Mouse (Mus musculus): ENCODE measurements around the gene Rorc. TPM values are rescaled to one million over a fixed set of nuclear protein-coding genes. Genes with fewer than 3 reads are reported as not detected.

Rorc gene
- polyA plus RNA-seq (2012): not detected in 2 replicates

DNA sequence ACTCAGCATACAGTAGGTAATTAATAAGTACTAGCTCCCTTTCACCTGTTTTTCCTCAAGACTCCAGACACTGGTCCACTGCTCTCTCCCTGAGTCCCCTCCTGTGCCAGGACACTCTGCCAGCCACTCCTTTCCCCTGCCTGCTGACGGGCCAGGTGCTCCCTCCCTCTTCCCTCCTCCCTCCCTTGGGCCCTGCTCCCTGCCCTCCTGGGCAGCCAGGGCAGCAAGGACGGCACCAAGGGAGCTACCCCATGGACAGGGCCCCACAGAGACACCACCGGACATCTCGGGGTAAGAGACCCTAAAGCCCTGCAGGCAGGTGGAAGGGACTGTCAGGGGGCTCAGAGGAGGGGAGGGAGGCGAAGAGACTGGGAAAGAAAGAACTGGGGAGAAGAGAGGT lies at the start of gene Rorc:
TSS of gene Rorc (plus strand) at position 154 of the 400 bp plus-strand sequence.
- TF ChIP-seq TAL1 (IDR thresholded peaks at IDR 0.05; ENCODE audit: low read length): no peak
- H3K36me3 ChIP-seq (ENCODE audit: control insufficient read depth): no peaks in the 10 kb centered on the region
- H3K27me3 ChIP-seq (ENCODE audit: control insufficient read depth): peaks cover 4% of the 10 kb centered on the region
- H3K4me3 ChIP-seq (replicated peaks): peak within 1 kb of the TSS; percentile 14
- no peaks in the 10 kb centered on the region; the same call in 1 of the 2 replicates for H3K4me1 ChIP-seq (ENCODE audit: control insufficient read depth)
- H3K9me3 ChIP-seq (ENCODE audit: control insufficient read depth, low read length): no peaks in the 10 kb centered on the region

DNA sequence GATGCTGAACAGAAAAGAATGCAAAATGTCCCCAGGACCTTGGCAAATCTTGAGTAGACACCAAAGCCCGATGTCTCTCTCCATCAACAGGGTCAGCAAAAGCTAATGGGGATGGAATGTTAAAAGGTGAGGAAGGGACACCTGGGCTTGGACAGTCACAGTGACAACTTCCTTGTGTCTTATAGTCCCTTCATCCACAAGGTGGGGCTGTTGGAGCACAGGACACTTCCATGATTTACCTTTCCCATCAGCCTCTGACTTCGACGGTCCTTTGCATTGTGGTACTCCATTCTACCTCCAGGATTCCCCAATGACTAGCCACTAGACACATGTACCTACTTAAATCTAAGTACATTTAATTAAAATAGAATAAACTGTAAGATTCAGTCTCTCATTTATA lies 43.9 kb upstream of the Rorc start:
- Histone ChIP-seq H3K36me3 (ENCODE audit: control insufficient read depth) (no peaks in the 10 kb centered on the region), H3K4me3 (replicated peaks) (no peak overlapping the region), H3K4me1 (ENCODE audit: control insufficient read depth) (no peaks in the 10 kb centered on the region), H3K9me3 (ENCODE audit: control insufficient read depth, low read length) (no peaks in the 10 kb centered on the region), H3K27me3 (ENCODE audit: control insufficient read depth) (no peaks in the 10 kb centered on the region)
- no peak for TF ChIP-seq GATA1 (IDR thresholded peaks at IDR 0.05; ENCODE audit: low read length)
- TF ChIP-seq TAL1 (IDR thresholded peaks at IDR 0.05; ENCODE audit: low read length): no peak

DNA sequence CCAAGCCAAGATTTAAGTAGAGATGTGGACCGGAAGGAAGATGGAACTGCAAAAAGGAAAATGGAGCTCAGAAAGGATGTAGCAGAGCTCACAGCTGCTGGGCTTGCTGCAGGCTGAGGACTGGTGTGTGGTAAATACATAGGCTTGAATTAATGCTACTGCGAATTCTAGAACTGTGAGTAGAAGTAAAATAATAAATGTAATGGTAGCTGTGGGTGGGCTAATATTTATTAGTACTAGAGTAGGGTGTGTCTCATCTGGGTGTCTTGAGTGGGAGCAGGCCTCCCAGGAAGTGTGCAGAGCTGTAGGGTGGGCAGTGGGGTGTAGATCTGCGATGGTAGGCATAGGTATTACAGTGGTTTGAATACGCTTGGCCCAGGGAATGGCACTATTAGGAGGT lies 38.2 kb upstream of the Rorc start:
- Histone ChIP-seq H3K36me3 (ENCODE audit: control insufficient read depth) (no peaks in the 10 kb centered on the region), H3K4me3 (replicated peaks) (no peak overlapping the region), H3K27me3 (ENCODE audit: control insufficient read depth) (no peaks in the 10 kb centered on the region), H3K4me1 (ENCODE audit: control insufficient read depth) (no peaks in the 10 kb centered on the region), H3K9me3 (ENCODE audit: control insufficient read depth, low read length) (no peaks in the 10 kb centered on the region)
- TF ChIP-seq GATA1 (IDR thresholded peaks at IDR 0.05; ENCODE audit: low read length) (no peak), TAL1 (IDR thresholded peaks at IDR 0.05; ENCODE audit: low read length) (no peak)

DNA sequence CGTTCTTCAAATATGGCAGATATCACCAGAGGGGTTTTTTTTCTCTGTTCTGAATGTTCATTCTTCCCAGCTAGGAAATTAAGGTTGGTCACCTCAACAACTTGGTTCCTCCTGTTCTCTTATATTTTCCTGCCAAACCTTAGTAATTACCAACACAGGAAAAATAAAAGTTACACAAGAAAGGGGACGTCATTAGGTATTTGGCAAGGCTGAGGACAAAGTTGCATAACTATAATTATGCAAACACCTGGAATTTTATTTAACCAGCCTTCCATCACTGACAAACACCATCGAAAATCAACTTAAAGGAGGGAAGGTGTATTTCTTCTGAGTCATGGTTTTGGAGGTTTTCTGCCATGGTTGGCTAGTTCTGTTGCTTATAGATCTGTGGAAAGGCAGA lies 34.1 kb upstream of the Rorc start:
- TF ChIP-seq TAL1 (IDR thresholded peaks at IDR 0.05; ENCODE audit: low read length) (no peak), GATA1 (IDR thresholded peaks at IDR 0.05; ENCODE audit: low read length) (no peak)
- Histone ChIP-seq H3K9me3 (ENCODE audit: control insufficient read depth, low read length) (no peaks in the 10 kb centered on the region), H3K4me3 (replicated peaks) (no peak overlapping the region), H3K4me1 (ENCODE audit: control insufficient read depth) (no peaks in the 10 kb centered on the region), H3K27me3 (ENCODE audit: control insufficient read depth) (no peaks in the 10 kb centered on the region), H3K36me3 (ENCODE audit: control insufficient read depth) (no peaks in the 10 kb centered on the region)

DNA sequence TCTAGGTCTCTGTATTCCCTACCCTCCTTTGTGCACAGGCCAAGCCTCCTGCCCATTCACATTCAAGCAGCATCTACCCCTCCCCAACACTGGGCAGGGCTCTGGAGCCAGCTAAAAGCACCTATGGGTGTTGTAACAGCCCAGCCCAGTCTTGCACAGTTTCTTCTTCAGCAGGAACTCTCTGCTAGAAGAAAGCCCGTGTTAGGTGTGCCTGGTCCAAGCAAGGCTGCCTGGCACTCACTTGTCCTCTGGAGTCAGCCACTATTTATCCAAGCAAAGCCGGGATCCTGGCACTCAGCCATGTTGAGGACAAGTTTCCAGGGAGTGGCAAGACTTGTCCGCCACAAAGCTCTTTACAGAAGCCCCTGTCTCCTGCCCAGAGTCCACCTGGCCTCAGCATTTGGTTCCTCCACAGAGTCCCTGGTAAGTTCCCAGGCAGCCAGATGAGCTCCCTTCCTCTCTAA lies 30.6 kb upstream of the Rorc start, which contains the start of gene Them5:
TSS of gene Them5 (plus strand) at position 141 of the 464 bp plus-strand sequence.
- TF ChIP-seq GATA1 (IDR thresholded peaks at IDR 0.05; ENCODE audit: low read length): no peak
- no peak for TF ChIP-seq TAL1 (IDR thresholded peaks at IDR 0.05; ENCODE audit: low read length)
- Histone ChIP-seq H3K4me1 (ENCODE audit: control insufficient read depth) (no peaks in the 10 kb centered on the region), H3K9me3 (ENCODE audit: control insufficient read depth, low read length) (no peaks in the 10 kb centered on the region), H3K27me3 (ENCODE audit: control insufficient read depth) (no peaks in the 10 kb centered on the region), H3K36me3 (ENCODE audit: control insufficient read depth) (no peaks in the 10 kb centered on the region), H3K4me3 (replicated peaks) (no peak within 1 kb of the TSS)

DNA sequence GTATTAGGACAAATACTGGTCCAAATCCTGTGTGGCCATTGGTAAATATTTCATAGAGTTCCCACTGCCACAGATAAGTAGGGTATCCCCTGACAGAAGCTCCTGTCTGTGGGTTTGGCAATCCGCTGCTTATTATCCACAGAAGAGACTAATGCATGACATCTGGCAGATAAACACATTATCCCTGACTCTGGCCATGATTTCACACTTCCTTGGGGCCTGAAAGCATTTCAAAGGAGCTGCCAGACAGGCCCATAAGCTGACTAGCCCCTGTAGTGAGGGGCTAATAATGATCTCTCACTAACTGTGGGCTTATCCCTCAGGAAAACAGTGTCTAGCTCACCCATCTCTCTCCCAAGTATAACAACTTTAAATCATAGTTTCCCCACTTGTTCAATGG lies 30.0 kb upstream of the Rorc start:
- Histone ChIP-seq H3K4me1 (ENCODE audit: control insufficient read depth) (no peaks in the 10 kb centered on the region), H3K36me3 (ENCODE audit: control insufficient read depth) (no peaks in the 10 kb centered on the region), H3K9me3 (ENCODE audit: control insufficient read depth, low read length) (no peaks in the 10 kb centered on the region), H3K27me3 (ENCODE audit: control insufficient read depth) (no peaks in the 10 kb centered on the region), H3K4me3 (replicated peaks) (no peak overlapping the region)
- no peak for TF ChIP-seq TAL1 (IDR thresholded peaks at IDR 0.05; ENCODE audit: low read length)
- TF ChIP-seq GATA1 (IDR thresholded peaks at IDR 0.05; ENCODE audit: low read length): no peak

DNA sequence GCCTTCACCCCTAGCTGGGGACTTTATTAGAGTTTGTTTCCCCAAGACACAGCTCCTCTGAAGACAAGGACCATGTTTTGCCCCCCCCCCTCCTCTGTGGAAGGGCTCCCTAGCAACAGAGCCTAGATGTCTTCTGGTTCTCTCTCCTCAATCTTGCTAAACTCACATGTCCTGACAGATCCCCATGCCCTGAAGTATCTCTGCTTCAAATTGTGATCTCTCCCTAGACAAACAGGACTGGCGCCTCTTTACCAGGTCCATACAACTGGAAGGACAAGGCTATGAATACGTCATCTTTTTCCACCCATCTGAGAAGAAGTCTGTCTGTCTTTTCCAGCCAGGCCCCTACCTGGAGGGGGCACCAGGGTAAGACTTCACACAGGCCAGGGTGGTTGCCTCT lies 28.4 kb upstream of the Rorc start:
- Histone ChIP-seq H3K4me3 (replicated peaks) (no peak overlapping the region), H3K36me3 (ENCODE audit: control insufficient read depth) (no peaks in the 10 kb centered on the region), H3K9me3 (ENCODE audit: control insufficient read depth, low read length) (no peaks in the 10 kb centered on the region), H3K27me3 (ENCODE audit: control insufficient read depth) (no peaks in the 10 kb centered on the region), H3K4me1 (ENCODE audit: control insufficient read depth) (no peaks in the 10 kb centered on the region)
- TF ChIP-seq TAL1 (IDR thresholded peaks at IDR 0.05; ENCODE audit: low read length): no peak
- no peak for TF ChIP-seq GATA1 (IDR thresholded peaks at IDR 0.05; ENCODE audit: low read length)

DNA sequence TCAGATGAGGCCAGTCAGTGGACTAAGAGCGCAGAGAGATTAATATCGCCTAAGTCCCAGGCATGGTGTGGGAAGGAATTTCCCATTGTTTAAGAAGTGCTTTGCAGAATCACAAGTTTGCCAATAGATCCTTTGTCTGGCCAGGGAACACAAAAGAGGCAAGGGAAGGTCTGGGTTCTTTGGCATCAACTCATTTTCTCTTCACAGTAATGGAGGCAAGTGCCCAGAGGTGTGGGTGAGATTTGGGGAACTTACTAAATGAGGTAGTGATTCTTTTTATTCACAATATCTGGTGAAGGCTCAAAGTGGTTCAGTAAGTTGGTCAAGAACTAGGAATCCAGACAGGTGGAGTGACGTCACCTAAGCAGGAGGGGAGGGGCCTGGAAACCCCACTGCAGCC lies 27.7 kb upstream of the Rorc start:
- Histone ChIP-seq H3K4me3 (replicated peaks) (no peak overlapping the region), H3K27me3 (ENCODE audit: control insufficient read depth) (no peaks in the 10 kb centered on the region), H3K4me1 (ENCODE audit: control insufficient read depth) (no peaks in the 10 kb centered on the region), H3K36me3 (ENCODE audit: control insufficient read depth) (no peaks in the 10 kb centered on the region), H3K9me3 (ENCODE audit: control insufficient read depth, low read length) (no peaks in the 10 kb centered on the region)
- TF ChIP-seq TAL1 (IDR thresholded peaks at IDR 0.05; ENCODE audit: low read length) (no peak), GATA1 (IDR thresholded peaks at IDR 0.05; ENCODE audit: low read length) (no peak)

DNA sequence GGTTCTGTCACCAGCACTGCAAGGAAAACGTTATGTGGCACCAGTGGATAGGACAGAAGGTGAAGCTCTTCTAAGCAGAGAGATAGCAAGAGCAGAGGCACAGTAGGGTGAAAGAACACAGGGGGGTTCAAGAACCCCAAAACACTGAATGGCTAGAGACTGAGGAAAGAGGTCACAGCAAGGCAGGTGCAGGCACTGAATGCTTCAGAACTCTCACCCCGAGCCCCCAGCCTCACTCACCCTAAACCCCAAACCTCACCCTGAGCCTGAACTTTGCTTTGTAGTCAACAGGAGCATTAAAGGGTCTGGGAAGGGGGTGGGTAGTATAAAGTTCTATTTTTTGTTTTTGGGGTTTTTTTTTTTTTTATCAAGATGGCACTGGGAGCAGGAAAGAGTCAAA lies 24.4 kb upstream of the Rorc start:
- TF ChIP-seq TAL1 (IDR thresholded peaks at IDR 0.05; ENCODE audit: low read length) (no peak), GATA1 (IDR thresholded peaks at IDR 0.05; ENCODE audit: low read length) (no peak)
- no peaks in the 10 kb centered on the region for H3K27me3 ChIP-seq (ENCODE audit: control insufficient read depth)

DNA sequence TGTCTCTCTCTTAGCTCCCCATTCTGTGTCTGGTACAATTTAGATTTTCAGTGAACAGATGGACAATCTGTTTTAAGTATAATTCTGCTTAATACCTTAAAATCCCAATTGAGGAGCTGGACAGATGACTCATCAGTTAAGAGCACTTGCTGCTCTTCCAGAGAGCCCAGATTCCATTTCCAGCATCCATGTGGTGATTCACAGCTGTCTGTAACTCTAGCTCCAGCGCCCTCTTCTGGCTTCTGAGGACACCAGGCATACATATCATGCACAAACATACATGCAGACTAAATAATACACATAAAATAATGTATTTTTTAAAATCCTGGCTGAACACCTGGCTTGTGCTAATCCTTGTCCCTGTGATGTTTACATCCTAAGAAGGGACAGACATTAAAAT lies 11.8 kb upstream of the Rorc start:
- peaks cover 52% of the 10 kb centered on the region for H3K27me3 ChIP-seq (ENCODE audit: control insufficient read depth)
- H3K4me3 ChIP-seq (replicated peaks): no peak overlapping the region
- H3K4me1 ChIP-seq (ENCODE audit: control insufficient read depth): peaks cover 7% of the 10 kb centered on the region

More for the DNA sequence above, 24.4 kb upstream of the Rorc start:
- Histone ChIP-seq H3K4me3 (replicated peaks) (no peak overlapping the region), H3K9me3 (ENCODE audit: control insufficient read depth, low read length) (0 out of 2 replicates have a peak, but pooled peaks cover 2% of the 10 kb centered on the region), H3K36me3 (ENCODE audit: control insufficient read depth) (no peaks in the 10 kb centered on the region), H3K4me1 (ENCODE audit: control insufficient read depth) (no peaks in the 10 kb centered on the region)

More for the DNA sequence above, 11.8 kb upstream of the Rorc start:
- Histone ChIP-seq H3K36me3 (ENCODE audit: control insufficient read depth) (no peaks in the 10 kb centered on the region), H3K9me3 (ENCODE audit: control insufficient read depth, low read length) (peaks cover 4% of the 10 kb centered on the region; the same call in 1 of the 2 replicates)
- no peak for TF ChIP-seq TAL1 (IDR thresholded peaks at IDR 0.05; ENCODE audit: low read length)
- TF ChIP-seq GATA1 (IDR thresholded peaks at IDR 0.05; ENCODE audit: low read length): no peak
